Mouse (Mus musculus) layer of hippocampus, adult 9-10 months (tissue): ENCODE data around the gene M6pr.
A peak's percentile ranks its signal among the peaks of the same experiment; 100 is the strongest.

Experiments
- DNase-seq: peaks from one replicate; pipeline ENCODE4 v3.0.0; 2022; ENCODE audit warnings: low spot score

Gene M6pr

DNA sequence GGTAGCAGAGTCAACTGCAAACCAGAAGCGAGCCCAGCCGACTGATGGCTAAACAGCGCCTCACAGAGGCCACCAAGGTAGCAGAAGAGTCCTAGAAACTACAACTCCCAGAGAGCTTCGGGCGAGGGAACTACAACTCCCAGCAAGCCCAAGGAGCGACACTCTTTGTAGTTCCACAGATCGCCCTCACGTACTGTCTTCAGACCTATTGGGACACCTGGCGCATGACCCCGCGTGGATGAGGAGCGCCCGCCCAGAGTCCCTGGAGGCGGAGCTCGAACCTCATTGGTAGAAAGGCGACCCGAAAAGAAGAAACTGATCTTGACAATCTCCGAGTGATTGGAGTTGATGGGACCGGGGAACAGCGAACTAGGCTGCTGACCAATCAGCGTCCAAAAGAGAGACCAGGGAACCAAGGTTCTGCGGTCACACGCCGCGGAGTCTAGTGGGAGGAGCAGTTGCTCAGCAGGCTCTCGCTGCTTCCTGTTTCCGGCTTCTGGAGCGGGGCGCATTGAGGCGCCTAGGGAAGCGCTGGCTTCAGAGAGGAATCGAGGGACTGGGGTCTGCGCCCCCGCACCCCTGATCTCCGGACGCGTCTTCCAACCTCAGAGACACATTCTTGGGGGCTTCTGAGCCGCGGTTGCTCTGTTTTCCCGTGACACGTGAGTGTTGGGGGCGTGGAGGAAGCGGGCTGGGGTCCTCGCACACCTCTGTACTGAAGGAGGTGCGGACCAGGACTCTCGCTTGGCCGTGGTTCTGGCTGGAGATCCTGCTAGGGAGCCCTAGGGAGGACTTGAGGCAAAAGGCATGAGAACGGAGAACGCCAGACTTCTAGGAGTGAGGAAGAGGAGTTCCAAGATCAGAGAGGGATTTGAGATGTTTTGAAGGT lies at the start of gene M6pr:
M6pr (plus strand) TSS at position 216 of the 889 bp plus-strand sequence.
- peak; percentile 95 for DNase-seq

DNA sequence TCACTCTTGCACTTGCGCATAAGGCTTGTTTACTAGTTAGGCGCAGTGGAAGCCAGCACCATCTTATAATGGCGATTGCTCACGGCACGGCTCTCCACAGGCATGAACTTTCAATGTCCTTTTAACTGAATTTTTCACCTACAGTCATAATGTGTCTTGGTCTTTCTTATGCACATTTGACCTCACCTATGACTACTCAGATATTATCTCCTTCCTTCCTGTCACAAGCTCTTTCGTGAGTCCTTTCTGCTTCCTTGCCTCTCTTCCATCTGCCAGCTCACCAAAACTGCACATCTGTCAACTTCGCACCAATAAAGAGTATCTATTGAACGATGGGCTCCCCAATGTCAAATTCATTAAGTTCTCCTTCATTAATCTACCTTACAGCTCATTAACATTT lies 46.0 kb upstream of the M6pr start:
- no peak for DNase-seq

DNA sequence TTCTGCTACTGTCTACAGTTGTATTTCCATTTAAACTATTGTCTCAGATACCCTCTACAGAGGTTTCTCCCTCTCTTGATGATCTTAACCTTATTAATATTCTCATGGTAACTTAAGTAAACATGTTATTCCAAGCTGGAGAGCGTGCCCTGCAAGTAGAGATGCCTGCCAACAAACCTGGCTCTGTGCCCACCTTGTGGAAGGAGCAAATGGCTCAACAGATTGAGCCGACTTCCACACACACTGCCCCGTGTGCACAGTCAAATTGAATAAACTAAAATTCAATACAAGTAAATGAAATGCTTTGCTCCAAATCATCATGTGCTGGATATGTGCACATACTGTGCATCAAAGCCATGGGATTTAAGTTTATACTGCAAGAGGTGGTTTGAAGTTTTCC lies 40.0 kb upstream of the M6pr start:
- DNase-seq, result peak; percentile 60

DNA sequence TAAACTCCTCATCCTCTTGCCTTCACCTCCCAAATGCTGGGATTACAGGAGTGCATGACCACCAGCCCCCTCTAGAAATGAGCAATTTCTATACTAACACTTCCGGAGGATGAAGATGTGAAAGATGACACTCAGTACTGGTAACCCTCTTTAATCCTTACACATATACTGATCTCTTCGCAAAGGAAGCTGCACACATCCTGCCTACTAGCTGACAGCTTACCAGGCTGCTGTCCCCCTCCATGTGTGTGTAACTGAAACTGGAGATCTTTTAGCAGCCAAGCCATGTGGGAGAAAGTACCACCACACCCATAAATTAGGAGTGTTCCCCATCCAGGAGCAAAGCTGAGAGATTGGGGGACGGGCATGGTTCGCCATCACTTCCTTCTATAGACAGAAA lies 39.4 kb upstream of the M6pr start:
- DNase-seq, result no peak

DNA sequence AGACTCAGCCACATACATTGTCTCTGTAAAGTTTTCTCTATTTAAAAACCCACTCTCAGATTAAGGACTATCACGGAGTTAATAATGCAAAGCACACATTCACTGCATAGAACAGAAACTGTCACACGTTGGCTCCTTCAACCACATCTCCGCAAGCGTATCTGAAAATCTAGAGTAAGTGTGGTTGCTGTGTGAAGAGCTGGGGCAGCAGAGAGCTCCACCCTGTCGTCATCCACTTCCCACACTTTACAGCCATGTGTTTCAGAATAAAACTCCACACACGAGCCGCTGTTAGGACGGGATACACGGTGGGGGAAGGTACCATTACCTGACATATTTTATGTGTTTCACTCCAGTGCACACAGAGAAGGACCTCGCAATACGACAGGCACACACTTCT lies 38.4 kb upstream of the M6pr start:
- no peak for DNase-seq

DNA sequence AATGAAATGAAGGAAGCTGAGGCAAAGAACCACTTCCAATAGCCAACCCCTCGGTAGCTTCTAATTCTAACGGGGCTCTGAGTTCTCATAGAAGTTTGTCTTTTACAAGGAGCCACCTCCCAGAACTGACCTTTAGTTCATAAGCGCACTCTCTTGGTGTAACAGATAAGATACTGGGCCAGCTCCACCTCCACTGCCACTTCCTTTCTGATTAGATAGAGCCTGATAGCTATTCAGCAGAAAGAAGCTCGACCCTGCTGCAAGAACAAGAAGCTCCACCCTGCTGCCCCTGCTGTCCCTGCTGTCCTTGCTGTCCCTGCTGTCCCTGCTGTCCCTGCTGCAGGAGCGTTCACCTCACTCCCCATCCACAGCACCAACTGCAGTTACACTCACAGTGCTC lies 34.0 kb upstream of the M6pr start:
- no peak for DNase-seq

DNA sequence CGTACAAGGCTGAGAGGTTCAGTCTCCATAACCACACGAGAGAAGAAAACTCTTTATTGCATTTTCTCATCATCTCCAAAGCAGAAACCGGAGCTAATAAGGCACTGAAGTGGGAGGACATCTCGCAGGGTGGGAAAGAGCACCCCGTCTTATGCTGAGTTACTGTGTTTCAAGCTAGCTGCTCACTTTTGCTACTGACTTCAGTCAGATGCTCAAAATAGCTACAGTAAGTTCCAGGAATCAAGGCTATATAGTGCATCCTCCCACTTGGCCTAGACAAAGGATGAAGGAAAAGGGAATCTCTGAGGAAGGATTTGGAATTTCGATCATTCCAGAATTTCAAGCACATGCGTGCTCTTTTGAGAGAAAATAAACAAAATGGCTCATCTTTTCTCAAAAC lies 32.0 kb upstream of the M6pr start:
- no peak for DNase-seq

DNA sequence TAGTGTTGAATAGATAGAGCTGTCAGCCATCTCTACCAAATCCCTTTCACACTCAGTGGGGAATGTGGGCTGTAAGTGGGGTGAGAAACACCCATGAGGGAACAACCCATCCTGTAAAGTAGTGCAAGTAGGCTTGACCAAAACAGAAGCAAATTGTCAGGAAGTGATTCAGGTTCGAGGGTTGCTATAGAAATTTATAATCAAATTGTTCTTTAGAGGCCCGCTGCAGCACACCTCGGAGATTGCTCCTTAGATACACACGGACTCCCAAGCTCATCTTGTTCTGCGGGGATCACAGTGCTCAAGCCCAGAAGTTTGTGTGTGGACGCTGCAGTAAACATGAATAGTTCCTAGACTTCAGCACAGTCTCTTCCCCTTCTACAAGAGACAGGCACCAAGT lies 25.7 kb upstream of the M6pr start, which contains the start of gene Klrg1:
Klrg1 (minus strand) TSS at position 101 of the 400 bp plus-strand sequence.
- no peak for DNase-seq

DNA sequence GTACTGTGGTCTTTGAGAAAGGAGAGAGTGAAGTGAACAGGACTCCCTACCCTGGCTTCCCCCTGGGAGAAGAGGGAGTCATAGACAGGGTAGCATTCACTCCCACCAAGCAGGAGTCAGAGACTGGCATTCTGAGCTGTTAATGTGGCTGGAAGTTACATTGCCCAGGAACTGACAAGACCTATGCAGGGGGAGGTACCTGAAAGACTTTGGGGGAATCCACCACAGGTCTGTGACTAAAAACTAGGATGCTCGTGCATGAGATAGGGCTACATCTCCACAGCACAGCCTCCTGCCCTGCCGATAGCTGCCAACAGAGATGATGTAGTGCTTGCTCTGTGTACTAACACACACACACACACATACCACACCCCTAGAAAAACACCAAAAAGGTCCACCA lies 25.1 kb upstream of the M6pr start:
- no peak for DNase-seq

DNA sequence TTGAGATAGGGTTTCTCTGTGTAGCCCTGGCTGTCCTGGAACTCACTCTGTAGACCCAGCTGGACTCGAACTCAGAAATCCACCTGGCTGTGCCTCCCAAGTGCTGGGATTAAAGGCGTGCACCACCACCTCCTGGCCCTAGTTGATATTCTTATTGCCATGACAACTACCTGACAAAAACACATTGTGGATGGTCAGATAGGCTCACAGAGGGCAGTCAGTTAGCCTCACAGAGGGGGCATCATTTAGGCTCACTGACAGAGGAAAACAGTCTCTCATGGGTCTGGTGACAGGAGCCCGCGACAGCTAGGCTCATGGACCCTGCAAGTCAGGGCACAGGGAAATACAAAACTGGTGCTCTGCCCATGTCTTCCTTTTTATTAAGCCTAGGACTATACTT lies 24.2 kb upstream of the M6pr start:
- no peak for DNase-seq

DNA sequence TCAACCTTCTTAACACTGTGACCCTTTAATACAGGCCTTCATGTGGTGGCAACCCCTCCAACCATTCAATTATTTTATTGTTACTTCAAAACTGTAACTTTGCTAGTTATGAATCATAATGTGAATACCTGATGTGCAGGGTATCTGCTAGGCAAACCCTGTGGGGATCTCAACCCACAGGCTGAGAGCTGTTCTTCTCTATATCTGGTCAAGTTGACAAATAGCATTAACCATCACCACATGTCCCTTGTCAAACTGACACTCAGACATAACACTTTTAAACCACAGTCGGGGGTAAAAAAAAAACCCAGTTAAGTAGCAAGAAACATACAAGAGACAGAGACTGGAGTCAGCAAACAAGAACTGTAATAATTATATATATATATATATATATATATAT lies 23.7 kb upstream of the M6pr start:
- no peak for DNase-seq

DNA sequence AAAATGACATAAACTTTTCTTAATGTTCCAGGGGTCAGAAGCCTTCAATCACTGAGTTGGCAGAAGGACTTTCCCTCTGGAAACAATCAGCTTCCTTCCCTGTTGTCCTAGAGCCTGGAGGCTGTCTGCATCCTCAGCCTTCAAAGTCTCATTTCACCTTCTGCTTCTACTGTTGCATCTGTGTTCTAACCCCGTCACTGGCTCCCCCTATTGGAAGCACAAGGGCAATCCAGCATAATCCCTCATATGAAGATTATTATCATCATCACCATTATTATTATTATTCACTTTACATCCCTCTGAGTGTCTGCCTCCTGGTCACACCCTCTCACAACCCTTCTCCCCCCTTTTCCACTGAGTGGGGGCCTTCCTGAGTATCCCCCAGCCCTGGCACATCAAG lies 20.3 kb upstream of the M6pr start:
- DNase-seq, result no peak

DNA sequence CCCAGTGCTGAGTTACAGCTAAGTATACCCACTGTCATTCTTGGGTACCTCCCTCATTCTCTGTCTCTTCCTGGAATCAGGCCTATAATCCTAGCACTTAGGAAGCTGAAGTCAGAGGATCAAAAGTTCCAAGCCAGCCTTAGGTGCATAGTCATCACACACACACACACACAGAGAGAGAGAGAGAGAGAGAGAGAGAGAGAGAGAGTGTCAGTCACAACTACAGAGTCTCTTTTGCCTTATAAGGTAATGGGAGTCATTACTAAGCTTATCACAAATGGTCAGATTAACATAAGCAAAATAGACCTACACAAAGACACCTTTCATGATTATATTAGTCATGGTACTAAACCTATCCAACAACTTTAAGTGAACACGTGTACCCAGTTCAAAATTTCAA lies 19.2 kb upstream of the M6pr start:
- no peak for DNase-seq

DNA sequence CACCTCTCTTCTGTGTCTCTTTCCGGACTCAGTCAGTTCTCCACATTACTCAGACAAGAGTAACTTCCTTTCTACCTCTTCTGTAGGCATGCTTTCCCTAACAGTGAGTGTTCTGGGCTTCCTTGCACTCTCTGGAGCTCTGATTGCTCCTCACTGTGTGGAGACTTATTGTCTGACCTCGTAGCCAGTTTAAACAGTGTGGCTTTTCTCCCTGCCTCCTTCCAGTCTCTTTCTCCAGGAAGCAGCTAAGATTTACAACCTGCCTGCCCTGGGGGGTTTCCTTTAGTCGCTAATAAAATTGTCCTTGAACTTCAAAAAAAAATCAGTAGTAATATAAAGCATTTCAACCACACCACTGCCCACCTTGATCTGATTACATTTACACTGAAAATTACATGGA lies 18.3 kb upstream of the M6pr start:
- DNase-seq, result no peak

DNA sequence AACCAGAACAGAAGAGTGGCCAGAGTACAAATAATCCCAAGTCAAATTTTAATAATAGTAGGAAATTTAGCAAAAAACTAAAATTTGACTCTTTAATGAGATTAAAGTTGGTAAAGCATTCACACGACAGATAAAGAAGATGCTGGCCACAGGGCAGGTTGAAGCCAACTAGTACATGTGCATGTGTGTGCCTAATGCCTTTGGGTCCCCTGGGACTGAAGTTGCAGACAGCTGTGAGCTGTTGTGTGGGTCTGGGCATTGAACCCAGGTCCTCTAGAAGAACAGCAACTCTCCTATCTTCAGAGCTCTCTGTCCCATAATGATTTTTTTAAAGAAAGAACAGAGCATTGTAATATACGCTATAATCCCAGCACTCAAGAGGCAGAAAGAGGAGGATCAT lies 17.3 kb upstream of the M6pr start:
- DNase-seq, result no peak

DNA sequence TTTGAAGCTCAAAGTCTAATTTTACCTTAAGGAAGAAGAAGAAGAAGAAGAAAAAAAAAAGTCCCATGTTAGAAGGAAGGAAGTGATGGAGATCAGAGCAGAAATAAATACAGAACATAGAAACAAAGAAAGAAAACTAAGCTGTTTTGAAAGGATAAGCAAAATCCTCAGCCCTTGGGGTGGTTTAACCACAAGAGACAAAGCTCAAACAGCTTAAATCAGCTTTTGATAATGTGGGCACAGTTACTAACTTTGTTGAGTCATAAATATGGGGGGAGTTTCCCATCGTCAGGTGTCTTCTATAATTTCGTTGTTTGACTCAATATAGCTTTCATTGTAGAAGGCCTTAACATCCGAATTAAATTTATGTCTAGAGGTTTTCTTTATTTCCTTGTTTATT lies 16.8 kb upstream of the M6pr start:
- DNase-seq, result no peak

DNA sequence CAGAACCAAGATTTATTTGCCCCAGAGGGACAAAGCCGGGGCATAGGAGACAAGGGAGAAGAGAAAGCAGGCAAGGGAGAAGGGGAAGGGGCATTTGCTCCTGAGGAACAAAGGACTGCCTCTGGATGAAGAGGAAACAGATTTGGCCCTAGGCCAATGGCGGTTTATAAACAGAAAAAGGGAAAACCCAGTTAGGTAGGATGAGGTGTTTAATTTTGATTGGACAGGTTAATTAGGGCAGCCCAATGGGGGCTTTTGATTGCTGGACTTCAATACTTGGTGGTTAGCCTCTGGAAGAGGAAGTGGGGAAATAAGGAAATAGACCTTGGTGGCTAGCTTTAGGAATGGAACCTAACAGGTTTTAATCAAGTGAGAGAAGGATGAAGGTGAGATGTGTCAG lies 16.3 kb upstream of the M6pr start:
- DNase-seq, result no peak

DNA sequence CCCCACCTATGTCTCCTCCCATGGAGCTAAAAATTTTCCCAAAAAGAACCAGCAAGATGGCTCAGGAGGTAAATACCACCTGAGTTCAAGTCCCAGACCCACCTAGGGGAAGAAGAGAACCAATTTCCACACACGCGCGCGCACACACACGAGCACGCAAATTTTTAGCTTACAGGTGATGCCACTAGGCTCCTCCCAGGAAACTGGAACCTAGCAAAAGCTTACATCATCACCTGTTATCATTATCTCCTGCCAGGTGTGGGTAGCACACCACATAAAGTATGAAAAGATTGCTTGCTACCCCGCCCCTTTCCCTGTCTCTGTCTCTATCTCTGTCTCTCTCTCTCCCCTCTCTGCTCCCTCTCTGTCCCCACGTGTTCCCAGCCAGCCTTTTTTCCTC lies 15.4 kb upstream of the M6pr start:
- no peak for DNase-seq

DNA sequence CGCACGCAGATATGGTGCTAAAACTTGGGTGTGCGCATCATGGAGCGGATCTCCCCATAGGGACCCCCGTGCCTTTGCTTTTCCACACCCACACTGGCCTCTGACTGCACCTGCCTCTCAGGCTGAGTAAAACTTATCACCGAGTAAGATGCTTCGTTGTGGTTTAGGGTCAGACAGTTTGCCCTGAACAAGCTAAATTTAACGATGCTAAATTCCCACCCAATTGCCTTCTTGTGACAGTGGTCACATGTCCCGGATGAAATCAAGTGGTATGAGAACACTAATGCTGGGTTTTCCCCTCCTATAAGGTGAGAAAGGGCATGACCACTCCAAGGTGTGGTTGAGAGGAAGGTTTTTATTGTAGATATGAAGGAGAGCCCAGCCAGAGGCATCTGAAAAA lies 14.7 kb upstream of the M6pr start:
- DNase-seq, result no peak

DNA sequence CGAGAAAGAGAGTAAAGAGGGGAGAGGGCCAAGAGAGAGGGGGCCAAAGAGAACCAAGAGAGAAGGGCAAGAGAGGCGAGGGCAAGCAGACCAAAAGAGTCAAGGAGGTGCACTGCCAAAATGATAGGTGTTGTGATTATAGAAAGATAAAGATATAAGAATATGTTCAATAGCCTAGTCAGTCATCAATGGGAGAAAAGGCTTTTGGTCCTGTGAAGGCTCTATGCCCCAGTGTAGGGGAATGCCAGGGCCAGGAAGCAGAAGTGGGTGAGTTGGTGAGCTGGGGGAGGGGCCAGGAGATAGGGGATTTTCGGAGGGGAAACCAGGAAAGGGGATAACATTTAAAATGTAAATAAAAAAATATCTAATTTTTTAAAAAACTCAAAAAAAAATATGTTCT lies 14.2 kb upstream of the M6pr start:
- DNase-seq, result no peak

DNA sequence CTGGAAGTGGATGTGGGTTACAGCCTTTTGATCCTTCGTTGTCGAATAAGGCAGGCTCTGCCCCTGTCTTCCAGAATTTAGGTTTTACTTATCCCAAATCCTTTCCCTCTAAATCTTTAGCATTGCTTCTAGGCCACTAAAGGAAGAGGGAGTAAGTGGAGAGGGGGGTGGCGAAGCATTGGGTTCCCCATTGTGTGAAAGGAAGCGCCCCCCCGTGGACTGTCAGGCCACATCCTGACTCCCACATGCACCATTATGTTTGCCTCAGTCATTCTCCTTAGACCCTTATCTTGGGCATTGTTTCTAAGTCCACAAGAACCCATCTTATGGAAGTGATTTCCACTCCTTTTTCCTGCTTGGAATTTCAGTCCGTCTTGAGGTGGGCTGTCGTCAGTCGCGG lies 13.3 kb upstream of the M6pr start:
- DNase-seq, result no peak

DNA sequence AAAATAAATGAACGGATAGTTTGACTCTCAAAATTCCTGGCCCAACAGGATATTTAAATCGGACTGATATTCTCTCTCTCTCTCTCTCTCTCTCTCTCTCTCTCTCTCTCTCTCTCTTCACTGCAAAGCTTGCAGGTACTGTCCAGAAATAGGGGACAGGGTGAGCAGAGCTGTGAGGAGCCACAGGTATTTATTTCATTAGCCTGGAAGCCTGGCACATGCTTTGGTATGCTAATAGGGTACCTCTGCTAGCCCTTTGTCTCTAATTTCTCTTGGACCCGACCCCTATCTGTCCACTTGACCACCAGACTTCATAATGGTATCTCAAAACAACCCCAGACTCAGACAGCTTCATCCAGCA lies 11.6 kb upstream of the M6pr start:
- DNase-seq, result no peak

DNA sequence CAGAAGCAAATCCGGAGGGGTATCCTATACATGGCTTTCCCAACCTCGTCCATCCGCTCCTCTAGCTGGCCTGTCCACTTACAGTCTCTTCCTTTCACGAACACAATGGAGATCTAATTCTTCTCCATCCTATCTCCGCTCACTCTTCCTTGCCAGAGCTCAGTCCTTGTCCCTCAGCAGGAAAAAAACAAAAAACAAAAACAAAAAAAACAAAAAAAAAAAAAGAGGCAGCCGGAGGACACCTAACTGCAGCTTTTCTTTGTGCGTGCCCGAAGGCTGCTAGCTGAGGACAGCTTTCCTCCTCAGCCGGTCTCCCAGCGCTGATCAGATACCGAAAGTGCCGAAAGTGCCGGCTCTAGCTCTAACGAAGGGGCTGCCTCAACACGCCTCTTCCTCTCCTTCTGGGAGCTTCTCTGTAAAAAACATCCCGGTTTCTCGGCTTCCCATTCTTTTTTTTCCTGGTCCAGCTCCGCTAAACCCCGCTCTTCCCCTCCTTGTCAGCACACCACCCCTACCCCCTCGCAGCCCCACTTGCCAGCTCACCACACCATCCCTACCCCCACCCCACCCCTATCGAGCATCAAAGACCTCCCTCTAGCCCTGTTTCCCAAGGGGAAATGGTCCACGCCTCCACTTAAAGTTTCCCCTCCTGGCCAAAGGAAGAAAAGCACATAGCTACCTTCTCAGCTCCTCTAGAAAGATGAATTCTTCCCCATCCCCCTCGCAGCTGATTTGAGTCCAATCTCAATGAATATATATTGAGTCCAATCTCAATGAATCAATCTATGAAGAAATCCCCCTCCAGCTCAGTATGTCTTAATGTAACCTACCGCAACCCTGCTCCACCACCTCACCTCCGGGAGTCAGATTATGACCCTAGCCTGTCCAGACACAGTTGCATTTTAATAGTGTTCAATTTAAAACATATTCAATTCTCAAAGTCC lies 11.0 kb upstream of the M6pr start:
- DNase-seq, result no peak
